Mouse (Mus musculus): ENCODE data around the gene Zfp296.

The Zfp296 gene

DNA sequence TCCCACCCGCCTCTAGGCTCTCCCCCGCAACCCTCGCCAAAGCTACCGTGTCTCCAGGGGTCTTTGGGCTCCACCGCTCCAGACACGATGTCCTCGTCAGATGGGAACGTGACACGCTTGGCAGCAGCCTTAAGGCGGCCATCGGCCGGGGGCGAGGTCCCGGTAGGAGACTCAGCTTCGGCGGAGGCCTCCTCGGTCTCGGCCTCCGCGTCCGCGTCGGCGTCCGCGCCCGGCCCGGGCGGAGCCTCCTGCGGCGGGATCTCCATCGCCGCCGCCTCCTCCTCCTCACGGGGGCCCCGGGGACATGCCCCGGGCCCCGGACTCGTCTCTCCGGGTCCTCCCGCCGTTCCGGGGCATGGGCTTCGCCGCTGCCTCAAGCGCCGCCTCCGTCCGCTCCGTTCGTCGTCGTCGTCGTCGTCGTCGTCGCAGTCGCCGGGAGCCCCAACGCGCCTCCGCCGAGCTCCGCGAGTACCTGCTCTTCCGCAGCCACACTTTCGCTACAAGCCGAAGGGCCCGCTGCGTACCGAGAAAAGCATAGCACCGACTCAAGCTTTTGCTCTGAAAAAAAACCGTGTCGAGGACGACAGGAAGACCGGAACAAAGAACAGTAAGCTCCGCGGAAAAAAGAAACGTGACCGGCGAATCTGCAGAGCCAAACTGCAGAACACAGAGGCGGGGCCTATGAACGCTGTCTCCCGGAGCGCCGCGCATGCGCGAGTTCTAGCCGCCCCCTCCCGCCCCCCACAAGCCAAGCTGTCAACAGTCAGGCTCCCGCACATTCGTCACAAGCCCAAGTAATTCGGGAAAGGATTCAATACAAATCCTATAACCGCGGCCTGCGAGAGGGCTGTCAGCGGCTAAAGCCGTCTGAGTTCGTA is 15.1 kb upstream of the Zfp296 start:
- peak; percentile 85 to 88 for DNase-seq (ENCODE audit: low spot score in 2 of 2)

DNA sequence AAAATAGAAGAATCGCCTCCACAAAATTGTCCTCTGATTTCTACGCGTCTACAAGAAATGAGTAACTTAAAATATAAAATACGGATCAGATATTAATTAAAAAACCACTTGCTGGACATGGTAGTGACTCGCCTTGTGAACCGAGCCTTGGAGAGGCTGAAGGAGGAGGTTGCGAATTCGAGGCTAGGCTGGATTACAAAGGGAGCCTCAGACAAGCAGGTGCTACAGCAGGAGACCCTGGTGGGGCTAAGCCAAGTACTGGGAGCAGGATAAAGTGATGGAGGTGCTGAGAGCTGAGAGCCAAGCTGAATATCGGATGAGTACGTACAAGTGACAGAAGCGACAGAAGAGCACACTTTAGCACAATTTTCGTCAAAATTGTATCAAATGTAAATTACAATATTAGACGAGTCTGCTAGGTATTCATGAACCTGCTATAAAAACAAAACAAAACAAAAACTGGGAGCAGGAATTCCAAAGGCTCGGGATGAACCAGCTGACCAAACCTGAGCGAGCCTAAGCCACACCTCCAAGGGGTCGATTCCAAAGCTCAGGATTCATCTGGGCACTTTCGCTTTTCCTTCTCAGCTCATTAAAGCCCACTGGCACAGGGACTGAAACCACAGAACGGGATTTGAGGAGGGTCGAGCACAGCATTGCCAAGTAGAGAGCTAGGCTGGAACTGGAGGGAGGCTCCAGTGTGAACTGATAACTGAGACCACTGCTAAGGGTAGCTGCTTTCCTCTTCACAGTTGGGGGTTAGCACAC is 14.3 kb upstream of the Zfp296 start, which contains the start of gene Ppp1r37:
Gene Ppp1r37 (minus strand): TSS at position 434 of the 768 bp plus-strand sequence.
- DNase-seq (ENCODE audit: low spot score in 2 of 2), result peak in 1 of 2 experiments; percentile 21

DNA sequence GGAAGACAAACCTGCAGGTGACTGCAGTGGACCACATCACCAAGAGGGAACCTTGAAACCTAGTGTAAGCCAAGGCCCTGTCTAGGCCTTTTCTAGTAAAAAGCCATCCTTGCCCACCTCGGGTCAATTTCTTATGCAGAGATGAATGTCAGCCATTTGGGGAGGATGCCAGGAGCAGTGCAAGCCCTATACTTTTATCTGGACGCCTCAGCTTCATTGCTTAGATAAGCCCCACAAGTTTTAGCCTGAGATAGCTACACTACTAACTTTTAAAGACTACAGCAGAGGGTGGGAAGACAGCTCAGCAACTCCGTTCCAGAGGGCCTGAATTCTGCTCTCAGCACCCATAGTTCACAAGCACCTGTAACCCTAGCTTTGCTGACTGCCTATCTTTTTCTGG is 13.2 kb upstream of the Zfp296 start:
- no peak for DNase-seq (ENCODE audit: low spot score in 2 of 2)

DNA sequence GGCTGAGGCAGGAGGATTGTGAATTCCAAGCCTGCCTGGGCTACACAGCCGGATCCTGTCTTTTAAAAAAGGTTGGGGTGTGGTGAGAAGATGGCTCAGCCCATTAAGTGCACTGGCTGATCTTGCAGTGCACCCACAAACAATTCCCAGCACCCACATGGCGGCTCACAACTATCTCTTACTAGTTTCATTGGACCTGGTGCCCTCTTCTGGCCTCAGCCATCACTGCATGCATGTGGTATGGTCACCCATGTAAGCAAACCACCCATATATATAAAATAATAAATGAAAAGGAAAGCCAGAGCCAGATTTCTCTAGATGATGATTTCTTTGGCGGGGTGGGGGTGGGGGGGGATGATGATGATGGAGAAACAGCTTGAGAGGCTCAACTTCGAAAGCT is 12.6 kb upstream of the Zfp296 start:
- DNase-seq (ENCODE audit: low spot score in 2 of 2), result no peak

DNA sequence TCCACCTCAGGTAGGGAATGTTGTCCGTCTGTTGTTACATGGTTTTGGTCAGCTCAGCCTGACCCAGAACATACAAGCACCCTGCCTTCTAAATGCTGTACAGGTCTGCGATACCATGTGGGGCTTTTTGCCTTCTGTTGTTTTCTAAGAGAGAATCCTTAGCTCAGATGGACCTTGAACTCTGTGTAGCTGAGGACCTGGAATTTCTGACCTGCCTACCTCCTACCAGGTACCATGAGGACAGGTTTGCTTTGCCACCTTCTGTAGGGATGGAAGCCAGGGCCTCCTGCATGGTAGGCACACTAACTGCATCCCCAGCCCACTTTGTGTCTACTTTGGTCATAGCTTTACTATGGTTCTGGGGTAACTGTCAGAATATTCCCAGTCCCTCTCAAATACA is 11.3 kb upstream of the Zfp296 start:
- DNase-seq (ENCODE audit: low spot score in 2 of 2), result no peak

DNA sequence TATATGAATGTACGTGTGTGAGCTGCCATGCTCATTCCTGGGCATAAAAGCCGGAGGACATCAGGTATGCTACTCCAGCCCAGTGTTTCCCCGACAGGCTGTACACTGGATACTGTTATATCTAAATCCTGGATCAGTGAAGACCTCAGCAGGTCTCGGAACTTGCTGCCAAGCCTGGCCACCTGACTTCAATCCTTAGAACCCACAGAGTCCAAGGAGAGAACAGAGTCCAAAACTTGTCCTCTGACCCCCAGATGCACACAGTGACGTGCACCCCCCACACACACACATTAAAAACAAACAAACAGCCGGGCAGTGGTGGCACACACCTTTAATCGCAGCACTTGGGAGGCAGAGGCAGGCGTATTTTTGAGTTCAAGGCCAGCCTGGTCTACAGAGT is 9.7 kb upstream of the Zfp296 start:
- no peak for DNase-seq (ENCODE audit: low spot score in 2 of 2)

DNA sequence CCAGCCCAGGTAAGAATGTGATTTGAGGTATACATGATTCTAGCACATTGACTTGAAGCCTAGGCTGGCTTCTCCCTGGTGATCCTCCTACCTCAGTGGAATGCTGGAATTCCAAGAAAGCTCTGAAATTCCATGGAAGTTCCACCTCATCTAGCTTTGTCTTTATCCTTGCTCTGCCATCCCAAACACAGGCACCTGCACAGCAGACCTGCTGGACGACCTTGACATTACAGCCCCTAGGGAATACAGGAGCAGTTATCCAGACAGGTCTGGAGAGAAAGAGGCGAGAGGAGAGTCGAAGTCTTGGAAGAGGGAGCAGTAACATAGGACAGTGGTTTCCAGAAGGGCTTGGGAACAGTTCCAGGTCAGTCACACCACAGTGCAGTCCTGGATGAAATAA is 7.4 kb upstream of the Zfp296 start:
- DNase-seq (ENCODE audit: low spot score in 2 of 2), result no peak

DNA sequence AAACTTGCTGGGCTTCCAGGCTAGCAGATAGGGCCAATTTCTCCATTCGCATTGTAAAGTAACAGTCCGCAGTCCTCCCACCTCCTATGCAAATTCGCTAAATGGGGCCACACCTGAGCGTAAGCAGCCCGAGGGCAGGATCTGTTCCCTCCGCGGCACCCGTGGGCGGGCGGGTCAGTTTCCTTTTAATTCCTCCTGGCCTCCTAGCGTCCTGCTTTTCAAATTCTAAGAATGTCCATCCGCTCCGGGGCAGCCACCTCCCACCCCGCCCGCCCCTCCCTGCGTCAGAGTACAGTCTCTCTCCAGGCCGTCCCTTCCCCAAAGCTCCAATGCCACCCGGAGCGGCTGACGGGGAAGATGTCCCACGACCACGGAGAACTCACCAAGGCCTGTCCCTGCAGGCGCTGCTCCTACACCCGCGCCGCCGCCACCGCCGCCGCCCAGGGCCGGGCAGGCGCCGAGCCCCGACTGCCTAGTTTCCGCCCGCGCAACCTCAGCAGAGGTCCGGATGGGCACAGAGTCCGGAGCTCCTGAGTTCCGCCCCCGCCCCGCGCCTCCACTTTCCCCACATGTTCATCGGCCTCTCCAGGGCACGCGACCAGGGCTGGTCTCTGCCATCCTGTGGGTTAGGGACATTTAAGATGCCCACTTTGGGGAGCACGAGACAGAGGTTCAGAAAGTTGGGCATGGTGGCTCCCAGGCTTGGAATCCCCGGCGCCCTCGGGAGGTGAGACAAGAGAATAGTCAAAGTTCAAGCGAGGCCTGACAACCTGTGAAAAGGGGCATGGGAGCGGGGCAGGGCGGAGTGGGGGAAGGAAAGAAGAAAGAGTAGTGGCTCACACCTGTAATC is 3.9 kb upstream of the Zfp296 start:
- DNase-seq (ENCODE audit: low spot score in 2 of 2), result peak; percentile 55 to 67

DNA sequence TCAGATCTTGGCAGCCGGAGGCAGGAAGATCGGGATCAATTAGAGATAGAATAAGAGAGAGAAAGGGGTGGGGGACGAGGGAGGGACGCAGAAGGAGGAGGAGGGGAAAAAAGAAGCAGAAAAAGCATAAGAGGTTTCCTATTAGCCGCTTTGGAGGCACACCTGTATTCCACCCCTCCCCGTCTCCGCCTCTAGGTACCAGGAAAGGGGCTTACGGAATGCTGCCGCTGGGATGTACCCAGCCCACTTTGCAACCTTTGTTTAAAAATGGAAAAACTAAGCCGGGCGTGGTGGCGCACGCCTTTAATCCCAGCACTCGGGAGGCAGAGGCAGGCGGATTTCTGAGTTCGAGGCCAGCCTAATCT is 3.3 kb upstream of the Zfp296 start:
- no peak for DNase-seq (ENCODE audit: low spot score in 2 of 2)

DNA sequence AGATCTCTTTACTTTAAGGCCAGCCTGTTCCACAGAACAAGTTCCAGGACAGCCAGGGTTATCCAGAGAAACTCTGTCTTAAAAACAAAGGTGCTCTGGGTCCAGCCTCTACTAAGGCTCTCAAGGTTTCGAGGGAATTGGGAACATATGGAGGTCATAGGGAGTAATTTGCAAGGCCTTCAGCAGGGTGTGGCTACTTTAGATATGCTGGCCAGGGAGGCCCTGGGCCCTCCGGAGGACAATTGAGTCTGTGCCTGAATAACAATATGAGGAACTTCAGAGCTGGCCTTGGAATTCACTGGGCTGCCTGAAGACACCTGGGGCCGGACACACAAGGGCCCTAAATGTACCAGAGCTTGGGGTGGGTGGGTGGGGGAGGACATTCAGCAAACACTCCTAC is 1.5 kb upstream of the Zfp296 start:
- DNase-seq (ENCODE audit: low spot score in 2 of 2), result no peak

DNA sequence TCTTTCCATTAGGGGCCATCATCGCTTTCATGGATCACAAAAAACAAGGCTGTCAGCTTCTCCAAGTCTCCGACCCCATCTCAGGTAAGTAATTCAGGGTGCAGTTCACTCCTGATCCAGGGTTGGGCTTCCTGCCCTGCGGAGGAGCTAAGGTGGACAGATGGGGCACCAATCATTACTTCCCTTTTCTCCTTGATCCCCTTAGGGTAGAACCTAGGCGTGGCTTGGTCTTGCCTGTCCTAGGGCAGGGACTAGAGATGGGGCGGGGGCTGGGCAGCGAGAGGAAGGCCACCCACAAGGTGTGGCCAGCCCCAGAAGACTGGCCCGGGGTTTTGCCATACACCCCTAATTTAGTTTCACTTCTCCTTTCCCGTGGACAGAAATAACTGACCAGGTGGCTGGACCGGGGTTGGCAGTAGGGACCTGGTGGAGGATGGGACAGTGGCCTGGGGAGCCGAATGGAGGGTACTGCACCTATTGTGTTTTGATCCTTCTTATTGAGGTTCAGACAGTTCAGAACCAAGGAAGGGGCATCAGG is 859 bp downstream of the Zfp296 start:
- no peak for DNase-seq (ENCODE audit: low spot score in 2 of 2)

DNA sequence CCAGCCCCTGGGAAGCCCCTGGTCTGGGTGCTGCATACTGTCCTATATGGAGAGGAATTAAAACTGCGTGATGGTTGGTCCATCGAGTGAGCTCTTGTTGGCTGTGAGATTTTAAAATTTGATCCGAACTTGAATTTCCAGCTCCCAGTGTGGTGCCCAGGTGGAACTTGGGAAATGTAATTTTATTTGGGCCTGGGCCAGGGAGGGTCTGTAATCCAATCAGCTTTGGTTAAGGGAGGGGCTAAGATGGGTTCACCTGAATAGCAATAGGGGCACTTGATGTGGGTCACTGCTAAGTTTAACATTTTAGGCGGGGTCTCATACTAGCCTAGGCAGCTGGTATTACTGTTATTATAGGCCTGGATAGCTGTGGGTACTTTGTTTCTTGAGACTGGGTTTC is 1.3 kb downstream of the Zfp296 start:
- no peak for DNase-seq (ENCODE audit: low spot score in 2 of 2)

DNA sequence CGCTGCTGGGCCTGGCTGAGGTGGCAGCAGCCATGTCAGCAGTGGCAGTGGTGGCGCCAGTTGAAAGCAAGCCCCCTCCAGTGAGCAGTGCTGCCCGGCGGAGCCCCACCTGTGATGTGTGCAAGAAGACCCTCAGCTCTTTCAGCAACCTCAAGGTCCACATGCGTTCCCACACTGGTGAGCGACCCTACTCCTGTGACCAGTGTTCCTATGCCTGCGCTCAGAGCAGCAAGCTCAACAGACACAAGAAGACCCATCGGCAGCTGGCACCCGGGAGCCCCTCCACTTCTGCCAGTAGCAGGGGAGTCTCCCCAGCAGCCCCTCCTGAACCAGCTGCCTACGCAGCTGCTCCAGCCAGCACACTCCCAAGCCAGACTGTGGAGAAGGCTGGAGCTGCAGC is 2.7 kb downstream of the Zfp296 start:
- no peak for DNase-seq (ENCODE audit: low spot score in 2 of 2)

DNA sequence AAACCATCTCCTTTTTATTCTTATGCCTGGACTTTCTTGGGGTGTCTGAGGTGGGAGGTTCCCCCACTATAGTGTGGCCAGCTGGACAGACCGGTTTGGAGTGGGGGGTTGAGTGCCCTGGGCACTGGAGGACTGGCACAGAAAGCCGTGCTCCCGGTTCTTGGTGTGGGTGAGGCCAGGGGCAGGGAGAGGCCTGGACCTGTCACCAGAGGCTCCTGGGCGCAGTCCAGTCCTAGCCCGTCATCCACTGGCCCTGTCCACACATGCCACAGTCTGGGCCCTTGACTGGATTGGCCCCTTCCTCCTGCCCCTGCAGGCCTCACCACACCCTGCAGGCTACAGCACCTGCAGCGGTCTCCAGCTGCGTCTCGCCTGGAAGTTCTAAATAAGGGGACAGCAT is 3.5 kb downstream of the Zfp296 start:
- no peak for DNase-seq (ENCODE audit: low spot score in 2 of 2)

DNA sequence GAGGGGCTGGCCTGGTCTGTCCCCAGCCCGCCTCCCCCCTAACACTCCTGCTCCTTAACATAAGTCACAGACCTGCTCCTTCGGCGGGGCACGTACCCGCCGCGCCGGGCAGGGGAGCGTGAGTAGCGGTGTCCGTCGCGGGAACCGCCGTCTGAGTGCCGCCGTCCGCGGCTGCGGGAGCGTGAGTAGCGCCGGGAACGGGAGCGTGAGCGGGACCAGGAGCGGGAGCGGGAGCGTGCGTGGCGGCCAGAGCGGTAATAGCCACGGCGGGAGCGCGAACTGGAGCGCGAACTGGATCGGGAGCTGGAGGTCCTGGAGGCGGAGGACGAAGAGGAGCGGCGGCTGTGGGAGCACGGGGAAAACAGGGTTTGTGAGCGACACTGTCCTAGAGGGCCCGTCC is 9.2 kb downstream of the Zfp296 start:
- no peak for DNase-seq (ENCODE audit: low spot score in 2 of 2)

DNA sequence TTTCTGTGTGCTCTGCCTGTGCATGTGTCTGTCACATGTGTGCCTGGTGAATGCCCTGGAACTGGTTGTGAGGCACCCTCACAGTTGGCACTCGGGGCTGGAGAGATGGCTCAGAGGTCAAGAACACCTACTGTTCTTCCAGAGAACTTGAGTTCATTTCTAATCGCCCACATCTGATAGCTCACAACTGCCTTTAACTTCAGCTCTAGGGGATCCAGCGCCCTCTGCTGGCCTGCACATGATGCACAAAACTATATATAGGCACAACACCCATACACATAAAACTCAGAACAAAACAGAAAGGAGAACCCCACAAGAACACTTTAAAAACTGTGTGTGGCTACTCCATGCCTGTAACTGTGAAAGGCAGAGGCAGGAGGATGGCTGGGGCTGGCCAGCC is 12.1 kb downstream of the Zfp296 start:
- DNase-seq (ENCODE audit: low spot score in 2 of 2), result peak; percentile 40 to 43

DNA sequence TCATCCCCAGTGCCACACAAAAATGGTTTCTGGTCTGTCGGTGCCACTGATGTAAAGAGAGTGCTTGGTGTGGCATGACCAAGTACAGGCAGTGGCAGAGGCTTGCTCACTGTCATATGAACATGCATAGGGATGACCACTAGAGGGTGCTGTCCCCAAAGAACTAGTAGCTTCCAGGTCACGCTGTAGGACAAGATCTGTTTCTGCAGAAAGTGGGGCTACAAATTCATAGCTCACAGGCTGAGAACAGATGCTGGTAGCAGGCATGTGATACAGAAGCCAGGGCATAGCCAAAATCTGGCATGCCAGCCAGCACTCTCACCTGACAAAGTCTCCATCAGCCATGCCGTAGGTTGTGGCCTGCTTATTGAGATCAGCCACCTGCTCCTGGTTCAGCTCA is 12.8 kb downstream of the Zfp296 start:
- DNase-seq (ENCODE audit: low spot score in 2 of 2), result peak; percentile 77 to 81

DNA sequence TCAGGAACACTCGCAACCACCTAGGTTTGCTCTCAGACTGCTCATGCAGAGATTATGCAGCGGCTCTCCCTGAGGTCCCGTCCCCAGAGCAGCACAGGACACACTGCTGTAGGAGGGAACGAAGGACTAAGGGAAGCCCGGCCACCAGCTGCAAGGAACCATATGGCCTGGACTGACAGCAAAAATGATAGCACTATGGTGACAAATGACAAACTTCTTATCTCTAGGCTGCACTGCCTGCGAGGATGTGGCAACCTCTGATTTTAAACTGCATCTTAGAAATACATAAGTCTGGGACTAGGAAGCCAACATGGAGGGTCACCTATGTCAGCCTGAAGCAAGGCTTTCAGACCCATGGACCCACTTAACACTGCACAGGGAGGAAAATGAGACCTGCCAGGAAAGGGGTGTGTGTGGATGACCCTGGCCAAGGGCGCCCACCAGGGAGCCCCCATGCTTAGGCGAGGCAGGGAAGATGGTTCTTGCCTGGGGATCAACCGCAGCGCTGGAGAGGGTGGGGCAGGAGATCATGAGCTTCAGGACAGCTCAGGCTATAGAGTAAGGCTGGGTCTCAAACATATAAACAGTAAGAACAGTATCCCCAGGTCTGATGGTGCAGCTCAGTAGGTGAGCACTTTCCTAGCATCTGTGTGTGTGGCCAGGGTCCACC is 16.1 kb downstream of the Zfp296 start:
- no peak for DNase-seq (ENCODE audit: low spot score in 2 of 2)

DNA sequence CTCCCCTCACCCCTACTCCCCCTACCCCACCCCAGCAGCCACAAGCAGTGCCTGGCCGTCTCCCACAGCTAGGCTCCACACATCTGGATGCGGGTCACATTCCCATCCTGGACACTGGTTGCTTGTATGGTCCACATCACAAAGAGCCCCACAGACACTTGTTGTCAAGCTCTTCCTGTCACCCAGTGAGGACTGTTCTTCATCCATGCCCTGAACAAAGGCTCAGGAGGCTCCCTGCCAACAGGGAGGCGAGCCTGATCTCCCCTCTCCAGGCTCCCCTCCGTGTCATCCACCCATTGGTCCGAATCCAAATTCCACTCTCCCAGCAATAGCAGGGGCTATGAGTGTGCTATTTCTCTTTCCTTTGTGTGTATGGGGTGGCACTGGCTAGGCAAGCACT is 23.5 kb downstream of the Zfp296 start:
- DNase-seq (ENCODE audit: low spot score in 2 of 2), result no peak

DNA sequence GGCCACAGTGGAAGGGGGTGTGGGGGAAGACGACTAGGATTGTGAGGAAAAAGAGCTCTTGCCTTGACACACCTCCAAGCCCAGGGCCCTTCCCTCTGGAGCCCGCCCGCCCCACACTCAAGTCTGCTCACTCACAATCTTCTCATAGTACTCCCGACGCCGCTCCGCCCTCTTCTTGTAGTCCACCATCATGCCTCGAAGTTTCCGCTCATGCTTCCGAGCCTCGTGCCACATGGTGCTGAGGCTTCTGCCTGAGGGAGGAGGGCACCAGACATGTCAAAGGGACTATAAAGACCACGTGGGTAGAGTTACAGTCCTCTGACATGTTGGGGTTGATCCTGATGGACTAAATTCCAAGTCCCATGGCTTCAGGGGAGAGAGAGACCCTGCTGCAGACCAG is 26.0 kb downstream of the Zfp296 start:
- no peak for DNase-seq (ENCODE audit: low spot score in 2 of 2)

DNA sequence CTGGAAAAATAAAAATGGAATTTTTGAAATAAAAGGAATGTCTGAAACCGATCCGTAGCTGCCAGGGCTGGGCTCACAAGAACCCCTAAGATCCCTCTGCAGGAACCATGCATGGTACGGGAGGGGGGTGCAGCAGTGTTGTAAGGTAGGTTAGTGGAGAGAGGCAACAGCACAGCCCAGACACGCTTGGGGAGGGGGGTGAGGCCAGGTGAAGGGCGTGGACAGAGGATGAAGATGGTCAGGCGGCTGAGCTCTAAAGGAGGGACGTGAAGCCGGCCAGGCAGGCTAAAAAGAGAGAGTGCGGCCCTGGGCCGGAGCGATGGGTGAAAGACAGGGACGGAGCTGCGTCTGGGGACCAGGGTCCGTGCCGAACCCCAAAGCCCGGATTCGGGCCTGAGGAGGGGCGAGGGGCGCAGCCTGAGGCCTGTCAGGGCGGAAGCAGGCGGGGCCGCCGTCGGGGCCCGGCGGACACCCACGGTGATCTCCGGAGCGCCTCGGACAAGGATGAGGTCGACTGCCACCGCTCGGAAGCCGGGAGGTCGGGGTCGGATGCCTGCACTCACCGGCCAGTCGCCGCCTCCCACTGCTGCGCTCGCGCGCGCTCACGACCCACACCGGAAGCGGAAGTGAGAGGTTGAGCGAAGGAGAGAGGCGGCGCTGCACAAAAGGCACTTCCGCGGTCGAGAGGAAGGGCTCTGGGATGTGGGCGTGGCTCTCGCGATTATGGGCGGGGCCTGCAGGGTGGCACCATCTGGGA is 26.9 kb downstream of the Zfp296 start, which contains the start of gene Clasrp:
Gene Clasrp (minus strand): TSS at position 638 of the 757 bp plus-strand sequence.
- DNase-seq (ENCODE audit: low spot score in 2 of 2), result peak; percentile 93 to 94

Measured in right cerebral cortex, adult 2 months (tissue).